Mouse (Mus musculus) midbrain, postnatal 0 days (tissue): ENCODE results near the gene Ift140. TPM values are rescaled to one million over a fixed set of nuclear protein-coding genes. Genes with fewer than 3 reads are reported as not detected.

Experiments
- ATAC-seq: fragments of 200-750 bp; cut with Nextera tagmentation; 2 replicates; pipeline ENCODE4 v1.8.0; 2017; ENCODE audit warnings: moderate number of reproducible peaks, mild to moderate bottlenecking, moderate TSS enrichment, moderate library complexity; ENCODE audit not compliant: low FRiP score
- DNase-seq: peaks from one replicate; pipeline ENCODE4 v3.0.0-alpha.2; 2015; ENCODE audit warnings: low spot score
- H3K27ac ChIP-seq: fragments of 300-500 bp; sonication (generic); 2 replicates; pipeline ENCODE4 v1.5.1; 2014; ENCODE audit warnings: low read depth, mild to moderate bottlenecking, low read length, mixed read lengths
- H3K27me3 ChIP-seq: fragments of 300-500 bp; sonication (generic); 2 replicates; pipeline ENCODE4 v1.6.1; 2014; ENCODE audit warnings: low read length, control low read depth, mixed read lengths; ENCODE audit not compliant: insufficient read depth
- H3K36me3 ChIP-seq: fragments of 300-500 bp; sonication (generic); 2 replicates; pipeline ENCODE4 v1.6.1; 2014; ENCODE audit warnings: low read length, control low read depth, mixed read lengths; ENCODE audit not compliant: insufficient read depth
- H3K4me1 ChIP-seq: fragments of 300-500 bp; sonication (generic); 2 replicates; pipeline ENCODE4 v1.6.1; 2014; ENCODE audit warnings: mild to moderate bottlenecking, control low read depth, antibody characterized with exemption, low read length, mixed read lengths; ENCODE audit not compliant: insufficient read depth
- H3K4me2 ChIP-seq: fragments of 300-500 bp; sonication (generic); 2 replicates; pipeline ENCODE4 v1.6.1; 2014; ENCODE audit warnings: low read depth, mild to moderate bottlenecking, low read length, mixed read lengths; ENCODE audit not compliant: poor library complexity, severe bottlenecking
- H3K4me3 ChIP-seq: fragments of 300-500 bp; sonication (generic); 2 replicates; pipeline ENCODE4 v1.5.1; 2014; ENCODE audit warnings: low read depth, mild to moderate bottlenecking, low read length, moderate library complexity
- H3K9ac ChIP-seq: fragments of 300-500 bp; sonication (generic); replicated peaks from 2 replicates; pipeline ENCODE4 v1.6.1; 2014; ENCODE audit warnings: mild to moderate bottlenecking, low read length, moderate library complexity, mixed read lengths; ENCODE audit not compliant: poor library complexity, severe bottlenecking
- H3K9me3 ChIP-seq: fragments of 300-500 bp; sonication (generic); 2 replicates; pipeline ENCODE4 v1.6.1; 2016; ENCODE audit warnings: low read length, control low read depth
- CTCF ChIP-seq: IDR thresholded peaks from 2 replicates; pipeline ENCODE4 v1.5.1; 2016; ENCODE audit warnings: antibody characterized with exemption, mild to moderate bottlenecking
- WGBS: fragments of 180-500 bp; shearing (Covaris S2); extraction: QIAGEN DNeasy Blood & Tissue Kit; methylation state at CpG from one replicate; pipeline ENCODE4 v1.1.7; 2014; 5-methylcytosine and 5-hydroxymethylcytosine counted together
- polyA plus RNA-seq: library from polyadenylated mRNA; unstranded; fragments of >200 nt; fragmentation: Nextera tagmentation; extraction: Ambion mirVana; gene quantifications from 2 replicates; pipeline ENCODE4 v1.2.1, GENCODE M21; 2015
- total RNA-seq: library from RNA; depleted of rRNA; stranded (reverse); fragments of >200 nt; gene quantifications from 2 replicates; pipeline ENCODE4 v1.2.3, GENCODE M21; 2014

The Ift140 gene
- total and polyA plus RNA-seq, 2 experiments from 2014 or later = 13.5 to 39.8 TPM

DNA sequence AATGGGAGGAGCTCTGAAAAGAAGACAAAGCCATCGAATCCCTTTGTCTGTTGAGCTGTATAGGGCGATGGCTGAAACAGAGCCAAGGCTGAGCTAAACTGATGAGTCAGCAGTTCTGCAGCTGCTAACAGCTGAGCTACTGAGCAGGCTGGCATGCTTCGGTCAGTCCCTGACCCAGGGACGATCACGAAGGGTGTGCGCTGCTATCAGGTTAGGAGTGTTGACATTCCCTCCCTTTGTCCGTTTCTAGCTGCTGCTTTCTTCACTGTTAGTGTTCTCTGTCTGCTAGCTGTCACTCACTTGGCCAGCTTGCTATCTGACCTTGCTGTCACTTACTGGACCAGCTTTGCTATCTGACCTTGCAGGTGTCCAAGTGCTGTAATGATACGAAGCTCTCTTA is 111.2 kb downstream of the Ift140 start:
- Histone ChIP-seq H3K4me2 (no peak overlapping the region), H3K36me3 (no peaks in the 10 kb centered on the region), H3K4me1 (no peaks in the 10 kb centered on the region), H3K9me3 (no peaks in the 10 kb centered on the region), H3K27me3 (no peaks in the 10 kb centered on the region), H3K27ac (no peak overlapping the region), H3K9ac (no peak overlapping the region), H3K4me3 (no peak overlapping the region)
- TF ChIP-seq CTCF = no peak
- 56% methylated on average over 8 of the region's 8 CpGs for WGBS
- ATAC-seq (no peak), DNase-seq (peak; percentile 13)

DNA sequence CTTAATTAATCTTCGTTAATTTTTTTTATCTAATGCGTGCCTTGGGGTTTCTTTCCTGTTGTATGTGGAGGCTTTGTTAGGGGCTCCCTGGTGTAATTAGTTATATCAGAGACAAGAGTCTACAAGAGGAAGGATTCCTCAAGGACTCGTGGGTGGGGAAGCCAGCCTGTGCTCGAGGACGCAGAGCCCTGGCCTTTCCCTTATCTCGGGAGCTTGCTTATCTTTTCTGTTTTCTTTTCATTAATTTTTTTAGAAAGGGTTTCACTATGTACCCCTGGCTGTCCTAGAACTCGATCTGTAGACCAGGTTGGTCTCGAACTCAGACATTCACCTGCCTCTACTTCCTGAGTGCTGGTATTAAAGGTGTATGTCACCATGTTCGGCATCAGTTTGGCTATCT is 111.8 kb downstream of the Ift140 start:
- H3K27ac ChIP-seq = no peak overlapping the region
- H3K4me1 ChIP-seq = no peaks in the 10 kb centered on the region
- no peaks in the 10 kb centered on the region for H3K9me3 ChIP-seq
- WGBS = 79% methylated on average over 9 of the region's 9 CpGs
- H3K4me2 ChIP-seq = no peak overlapping the region
- no peaks in the 10 kb centered on the region for H3K36me3 ChIP-seq
- no peak overlapping the region for H3K4me3 ChIP-seq
- no peak overlapping the region for H3K9ac ChIP-seq
- no peak for ATAC-seq
- no peak for DNase-seq
- no peaks in the 10 kb centered on the region for H3K27me3 ChIP-seq
- TF ChIP-seq CTCF = no peak

DNA sequence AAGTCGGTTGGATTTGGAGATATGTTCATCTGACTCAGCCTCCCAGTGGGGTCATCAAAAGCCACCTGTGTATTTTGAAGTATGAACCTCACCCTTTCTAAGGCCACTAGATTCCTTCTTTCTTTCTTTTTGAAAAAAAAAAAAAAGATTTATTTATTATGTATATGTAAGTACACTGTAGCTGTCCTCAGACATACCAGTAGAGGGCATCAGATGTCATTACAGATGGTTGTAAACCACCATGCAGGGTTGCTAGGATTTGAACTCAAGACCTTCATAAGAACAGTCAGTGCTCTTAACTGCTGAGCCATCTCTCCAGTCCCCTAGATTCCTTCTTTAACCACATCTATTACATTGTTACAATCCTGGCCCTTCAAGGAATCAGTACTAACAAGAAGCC is 114.2 kb downstream of the Ift140 start:
- no peak for ATAC-seq
- WGBS = 96% methylated on average over 1 of the region's 1 CpGs
- no peak overlapping the region for H3K27ac ChIP-seq

DNA sequence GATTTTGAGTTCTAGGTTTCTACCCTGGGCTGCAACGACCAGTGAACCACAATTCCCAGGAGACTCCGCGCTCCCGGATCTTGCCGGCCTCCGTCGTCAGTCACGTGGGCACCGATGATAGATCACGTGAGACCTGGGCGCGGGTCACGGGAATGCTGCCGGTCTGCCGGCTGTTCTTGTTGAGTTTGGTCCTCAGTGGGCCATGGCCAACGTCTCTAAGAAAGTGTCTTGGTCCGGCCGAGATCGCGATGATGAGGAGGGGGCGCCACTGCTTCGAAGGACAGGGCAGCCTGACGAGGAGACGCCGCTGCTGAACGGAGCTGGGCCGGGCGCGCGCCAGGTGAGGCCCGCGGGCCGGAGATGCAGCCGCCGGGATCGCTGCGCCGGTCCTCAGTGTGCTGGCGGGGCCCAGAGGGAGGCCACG is 117.4 kb downstream of the Ift140 start, which contains the start of gene Clcn7:
Gene Clcn7, plus strand, starts transcription at position 117 of the 424 bp plus-strand sequence.
- Histone ChIP-seq H3K9me3 (no peaks in the 10 kb centered on the region), H3K27ac (peak within 1 kb of the TSS; percentile 58; the same call in 1 of the 2 replicates), H3K4me3 (peak within 1 kb of the TSS; percentile 77), H3K4me2 (peak within 1 kb of the TSS; percentile 77), H3K9ac (peak within 1 kb of the TSS; percentile 77), H3K36me3 (no peaks in the 10 kb centered on the region; the same call in 1 of the 2 replicates), H3K4me1 (peaks cover 7% of the 10 kb centered on the region; the same call in 1 of the 2 replicates), H3K27me3 (no peaks in the 10 kb centered on the region)
- peak; percentile 97 for DNase-seq
- peak; percentile 91 for ATAC-seq
- TF ChIP-seq CTCF = no peak
- WGBS = 1% methylated on average over 38 of the region's 40 CpGs

More for the DNA sequence above, 114.2 kb downstream of the Ift140 start:
- no peak overlapping the region for H3K4me3 ChIP-seq
- no peak overlapping the region for H3K9ac ChIP-seq
- no peaks in the 10 kb centered on the region for H3K9me3 ChIP-seq
- H3K4me1 ChIP-seq = peaks cover 7% of the 10 kb centered on the region; the same call in 1 of the 2 replicates
- no peak; the same call in none of the 2 replicates for TF ChIP-seq CTCF
- DNase-seq = no peak
- no peaks in the 10 kb centered on the region for H3K27me3 ChIP-seq
- H3K36me3 ChIP-seq = no peaks in the 10 kb centered on the region
- H3K4me2 ChIP-seq = no peak overlapping the region

DNA sequence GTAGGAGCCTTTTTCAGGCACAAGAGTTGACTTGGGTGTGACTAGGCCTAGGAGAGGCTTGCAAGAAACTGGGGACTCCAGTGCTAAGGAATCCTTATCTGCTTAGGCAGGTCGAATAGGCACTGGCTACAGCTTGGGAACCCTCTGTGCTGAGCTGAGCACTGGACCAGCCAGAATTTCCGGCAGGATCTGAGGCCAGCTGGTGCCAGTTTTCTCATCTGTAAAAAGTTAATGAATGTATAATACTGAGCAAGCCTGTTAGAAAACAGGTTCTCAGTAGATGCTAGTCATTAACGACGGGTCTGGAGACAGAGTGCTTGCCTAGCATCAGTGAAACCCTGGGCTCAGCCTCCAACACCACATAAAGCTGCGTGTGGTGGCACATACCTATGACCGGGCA is 119.7 kb downstream of the Ift140 start:
- no peak overlapping the region for H3K4me3 ChIP-seq
- ATAC-seq = no peak
- no peak overlapping the region for H3K9ac ChIP-seq
- no peaks in the 10 kb centered on the region; the same call in 1 of the 2 replicates for H3K36me3 ChIP-seq
- no peaks in the 10 kb centered on the region for H3K27me3 ChIP-seq
- H3K4me1 ChIP-seq = peaks cover 7% of the 10 kb centered on the region; the same call in 1 of the 2 replicates
- H3K9me3 ChIP-seq = no peaks in the 10 kb centered on the region
- WGBS = 93% methylated on average over 6 of the region's 6 CpGs
- no peak for DNase-seq
- no peak for TF ChIP-seq CTCF
- no peak overlapping the region for H3K27ac ChIP-seq
- no peak overlapping the region for H3K4me2 ChIP-seq

DNA sequence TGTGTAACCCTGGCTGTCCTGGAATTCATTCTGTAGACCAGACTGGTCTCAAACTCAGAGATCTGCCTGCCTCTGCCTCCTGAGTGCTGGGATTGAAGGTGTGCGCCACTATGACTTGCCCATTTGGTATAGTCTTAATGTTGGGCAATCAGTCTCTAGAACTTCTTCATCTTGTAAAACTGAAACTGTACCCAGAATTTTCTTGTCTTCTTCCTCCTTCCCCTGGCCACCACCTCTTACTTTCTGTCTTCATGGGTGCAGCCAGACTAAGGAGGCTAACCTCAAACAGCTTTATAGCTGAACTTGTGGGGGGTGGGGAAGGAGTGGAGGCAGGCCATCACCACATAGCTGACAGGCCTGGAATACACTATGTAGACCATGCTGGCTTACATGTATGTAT is 122.9 kb downstream of the Ift140 start:
- Histone ChIP-seq H3K27ac (no peak overlapping the region), H3K4me2 (no peak overlapping the region), H3K36me3 (no peaks in the 10 kb centered on the region; the same call in 1 of the 2 replicates), H3K9me3 (no peaks in the 10 kb centered on the region), H3K4me3 (no peak overlapping the region), H3K27me3 (no peaks in the 10 kb centered on the region), H3K4me1 (peaks cover 7% of the 10 kb centered on the region; the same call in 1 of the 2 replicates), H3K9ac (no peak overlapping the region)
- WGBS = 96% methylated on average over 1 of the region's 1 CpGs
- no peak for TF ChIP-seq CTCF
- no peak for DNase-seq
- no peak for ATAC-seq
